Mouse (Mus musculus) CH12.LX (cell line): ENCODE measurements at regions not wholly inside any gene's neighbourhood (a gene's known extent, or its start where the extent isn't known, plus 50 kb on each side); places are given as distances from the start of the nearest gene placed in this dataset.

Experiments used
- DNase-seq: peaks from one replicate; pipeline ENCODE4 v3.0.0-alpha.2; 2013; ENCODE audit errors: extremely low read depth
- H3K27ac ChIP-seq: 2 replicates; pipeline ENCODE4 v1.5.1; 2012; ENCODE audit warnings: low read depth, mild to moderate bottlenecking, control low read depth, moderate library complexity; ENCODE audit not compliant: insufficient read depth
- H3K27me3 ChIP-seq: replicated peaks from 2 replicates; pipeline ENCODE3; 2012; ENCODE audit warnings: inconsistent platforms
- H3K36me3 ChIP-seq, 2 experiments: replicated peaks in 1 of 2; 2 replicates each; pipeline versions ENCODE3 to v1.6.1; 2012; ENCODE audit warnings: inconsistent platforms in 1 of 2, low read length in 1 of 2, mild to moderate bottlenecking in 1 of 2, mixed read lengths in 1 of 2, moderate library complexity in 1 of 2; ENCODE audit not compliant: control insufficient read depth in 1 of 2, insufficient read depth in 1 of 2
- H3K4me1 ChIP-seq, 2 experiments: 2 replicates each; pipeline ENCODE4 v1.6.1; 2012; ENCODE audit warnings: inconsistent platforms in 1 of 2, moderate library complexity in 1 of 2; ENCODE audit not compliant: insufficient read depth in 2 of 2, control insufficient read depth in 1 of 2
- H3K4me2 ChIP-seq: 2 replicates; pipeline ENCODE4 v1.6.1; 2012; ENCODE audit warnings: low read depth, mild to moderate bottlenecking, control low read depth; ENCODE audit not compliant: poor library complexity, insufficient read depth, severe bottlenecking
- H3K4me3 ChIP-seq, 3 experiments: fragments of 150-350 bp in 1 of 3; sonication (generic) in 1 of 3; replicated peaks in 1 of 3; 2 replicates each; pipeline versions ENCODE3 to v1.5.1; 2011 to 2012; ENCODE audit warnings: low read depth in 2 of 3, low read length in 2 of 3, mild to moderate bottlenecking in 2 of 3, moderate library complexity in 2 of 3, control low read depth in 1 of 3, improper control_type of control experiment in 1 of 3, inconsistent platforms in 1 of 3, mixed read lengths in 1 of 3; ENCODE audit not compliant: poor library complexity in 1 of 3
- H3K79me2 ChIP-seq: replicated peaks from 2 replicates; pipeline ENCODE4 v1.6.1; 2012; ENCODE audit warnings: mild to moderate bottlenecking, moderate library complexity; ENCODE audit not compliant: control insufficient read depth, poor library complexity, insufficient read depth, severe bottlenecking; ENCODE audit errors: extremely low read depth
- H3K9ac ChIP-seq: 2 replicates; pipeline ENCODE4 v1.6.1; 2012; ENCODE audit warnings: low read depth, mild to moderate bottlenecking, control low read depth, moderate library complexity; ENCODE audit not compliant: insufficient read depth
- H3K9me3 ChIP-seq: replicated peaks from 2 replicates; pipeline ENCODE3; 2012; ENCODE audit warnings: low read length, inconsistent platforms, mixed read lengths
- BHLHE40 ChIP-seq: IDR thresholded peaks from 2 replicates; pipeline ENCODE4 v1.6.1; 2011; ENCODE audit warnings: mild to moderate bottlenecking, low read depth, low read length, improper control_type of control experiment
- CHD1 ChIP-seq: IDR thresholded peaks from 2 replicates; pipeline ENCODE4 v1.6.1; 2012; ENCODE audit warnings: low read depth, low read length, improper control_type of control experiment, inconsistent platforms
- E2F4 ChIP-seq: IDR thresholded peaks from 2 replicates; pipeline ENCODE4 v1.6.1; 2011; ENCODE audit warnings: low read depth, low read length, improper control_type of control experiment; ENCODE audit not compliant: insufficient replicate concordance
- ETS1 ChIP-seq: conservative IDR thresholded peaks from 2 replicates; pipeline ENCODE4 v1.6.1; 2012; ENCODE audit warnings: low read depth, mild to moderate bottlenecking, inconsistent platforms, low read length, improper control_type of control experiment, moderate library complexity
- GABPA ChIP-seq: IDR thresholded peaks from 2 replicates; pipeline ENCODE4 v1.6.1; 2012; ENCODE audit warnings: low read depth, low read length, improper control_type of control experiment, inconsistent platforms; ENCODE audit not compliant: insufficient replicate concordance
- JUN ChIP-seq: IDR thresholded peaks from 2 replicates; pipeline ENCODE4 v1.6.1; 2011; ENCODE audit warnings: low read depth, mild to moderate bottlenecking, low read length, improper control_type of control experiment, moderate library complexity; ENCODE audit not compliant: insufficient read depth
- KAT2A ChIP-seq: IDR thresholded peaks from 2 replicates; pipeline ENCODE4 v1.6.1; 2012; ENCODE audit warnings: low read length, improper control_type of control experiment, inconsistent platforms; ENCODE audit not compliant: insufficient replicate concordance
- MAX ChIP-seq: IDR thresholded peaks from 2 replicates; pipeline ENCODE4 v1.6.1; 2011; ENCODE audit warnings: low read length, improper control_type of control experiment
- MAZ ChIP-seq: IDR thresholded peaks from 2 replicates; pipeline ENCODE4 v1.6.1; 2012; ENCODE audit warnings: low read depth, mild to moderate bottlenecking, inconsistent platforms, low read length, improper control_type of control experiment, moderate library complexity
- MYC ChIP-seq: IDR thresholded peaks from 2 replicates; pipeline ENCODE4 v1.6.1; 2011; ENCODE audit warnings: low read depth, mild to moderate bottlenecking, improper control_type of control experiment, low read length
- NELFE ChIP-seq: IDR thresholded peaks from 2 replicates; pipeline ENCODE4 v1.6.1; 2011; ENCODE audit warnings: low read depth, low read length, improper control_type of control experiment
- NRF1 ChIP-seq: IDR thresholded peaks from 2 replicates; pipeline ENCODE4 v1.6.1; 2014; ENCODE audit warnings: low read depth, mild to moderate bottlenecking, inconsistent platforms, low read length, improper control_type of control experiment, moderate library complexity
- PAX5 ChIP-seq: IDR thresholded peaks from 2 replicates; pipeline ENCODE4 v1.6.1; 2012; ENCODE audit warnings: low read length, inconsistent platforms, mixed read lengths
- POLR2A ChIP-seq: IDR thresholded peaks from 2 replicates; pipeline ENCODE4 v1.6.1; 2011; ENCODE audit warnings: low read depth, mild to moderate bottlenecking, improper control_type of control experiment, low read length
- RAD21 ChIP-seq: IDR thresholded peaks from 2 replicates; pipeline ENCODE4 v1.6.1; 2011; ENCODE audit warnings: low read depth, mild to moderate bottlenecking, low read length, improper control_type of control experiment, moderate library complexity
- RCOR1 ChIP-seq: conservative IDR thresholded peaks from 2 replicates; pipeline ENCODE4 v1.6.1; 2012; ENCODE audit warnings: low read depth, mild to moderate bottlenecking, inconsistent platforms, low read length, improper control_type of control experiment
- SIN3A ChIP-seq: IDR thresholded peaks from 2 replicates; pipeline ENCODE4 v1.6.1; 2012; ENCODE audit warnings: low read length, improper control_type of control experiment, inconsistent platforms
- SMC3 ChIP-seq: IDR thresholded peaks from 2 replicates; pipeline ENCODE4 v1.6.1; 2011; ENCODE audit warnings: low read depth, low read length, improper control_type of control experiment
- TCF12 ChIP-seq: IDR thresholded peaks from 2 replicates; pipeline ENCODE4 v1.6.1; 2014; ENCODE audit warnings: low read depth, mild to moderate bottlenecking, inconsistent platforms, low read length, improper control_type of control experiment
- UBTF ChIP-seq: IDR thresholded peaks from 2 replicates; pipeline ENCODE4 v1.6.1; 2012; ENCODE audit warnings: low read depth, mild to moderate bottlenecking, inconsistent platforms, low read length, improper control_type of control experiment, moderate library complexity
- USF2 ChIP-seq: conservative IDR thresholded peaks from 2 replicates; pipeline ENCODE4 v1.6.1; 2011; ENCODE audit warnings: low read depth, low read length, improper control_type of control experiment
- ZC3H11A ChIP-seq: IDR thresholded peaks from 2 replicates; pipeline ENCODE4 v1.6.1; 2012; ENCODE audit warnings: low read depth, mild to moderate bottlenecking, inconsistent platforms, low read length, improper control_type of control experiment
- ZKSCAN1 ChIP-seq: IDR thresholded peaks from 2 replicates; pipeline ENCODE4 v1.6.1; 2012; ENCODE audit warnings: low read depth, inconsistent platforms, low read length, improper control_type of control experiment, borderline replicate concordance
- dilution Hi-C: fragments of 300-500 bp; cut with MboI; formaldehyde crosslinking; loops from 2 replicates; pipeline ENCODE4 v1.14.3; 2020; ENCODE audit warnings: low sequenced_read_pairs; ENCODE audit not compliant: extremely low pct_unique_long_range_greater_than_20kb, extremely low pct_ligation_motif_present
- in situ Hi-C: fragments of 300-500 bp; cut with MboI; formaldehyde crosslinking; loops from 3 replicates; pipeline ENCODE4 v1.14.3; 2019; ENCODE audit warnings: low sequenced_read_pairs, low pct_ligation_motif_present, low pct_unique_long_range_greater_than_20kb, mixed read lengths

DNA sequence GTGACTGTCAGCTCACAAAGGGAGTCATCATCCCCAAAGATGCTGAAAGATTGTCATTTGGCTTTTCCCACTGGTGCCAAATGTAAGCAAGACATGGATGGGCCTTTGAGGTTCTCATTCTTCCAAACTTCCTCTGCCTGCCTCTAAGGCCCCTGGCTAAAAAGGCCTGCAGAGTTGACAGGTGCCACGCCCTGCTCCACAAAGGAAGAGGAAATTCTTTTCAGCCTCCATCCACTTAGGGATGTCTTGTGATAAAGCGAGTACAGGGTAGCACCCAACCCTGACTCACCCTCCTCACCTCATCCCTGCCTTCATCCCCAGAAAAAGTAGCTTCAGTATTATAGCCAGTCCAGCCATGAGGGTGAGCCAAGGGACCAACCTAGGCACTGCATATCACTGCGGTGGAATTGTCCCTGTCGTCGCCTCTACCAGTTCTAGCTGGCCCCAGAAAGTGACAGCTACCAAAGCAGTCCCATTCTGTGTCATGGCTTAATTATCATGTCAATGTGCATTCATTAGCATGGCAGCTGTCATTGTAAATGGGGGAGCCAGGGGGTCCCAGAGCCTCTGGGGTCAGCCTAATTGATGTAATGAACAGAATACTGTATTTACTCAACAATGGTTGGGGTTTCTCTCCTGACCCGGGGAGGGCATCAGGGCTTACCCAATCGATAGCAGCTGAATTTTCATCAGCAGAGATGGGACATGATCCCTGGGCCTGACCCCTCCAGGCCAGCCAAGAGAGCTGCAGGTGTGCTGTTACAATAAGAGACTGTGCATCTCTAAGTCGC is 104.5 kb upstream of the Tbx20 start:
- Histone ChIP-seq H3K36me3 (no peaks in the 10 kb centered on the region), H3K9me3 (no peaks in the 10 kb centered on the region), H3K79me2 (no peaks in the 10 kb centered on the region), H3K27me3 (no peaks in the 10 kb centered on the region), H3K4me3 (no peak overlapping the region), H3K9ac (no peak overlapping the region), H3K4me1 (peaks cover 0 to 18% of the 10 kb centered on the region in 2 experiments; a peak in 1 of 4 replicates), H3K4me2 (no peak overlapping the region), H3K27ac (no peak overlapping the region)
- in situ Hi-C loops (no loop called here), dilution Hi-C loops (no loop called here)
- TF ChIP-seq RCOR1, result no peak
- TF ChIP-seq TCF12, result no peak
- no peak for TF ChIP-seq USF2
- no peak for TF ChIP-seq CHD1
- TF ChIP-seq PAX5, result no peak
- no peak for TF ChIP-seq POLR2A
- no peak for TF ChIP-seq GABPA
- TF ChIP-seq KAT2A, result no peak
- TF ChIP-seq NRF1, result no peak
- TF ChIP-seq UBTF, result no peak
- no peak for TF ChIP-seq MAX
- DNase-seq, result no peak

DNA sequence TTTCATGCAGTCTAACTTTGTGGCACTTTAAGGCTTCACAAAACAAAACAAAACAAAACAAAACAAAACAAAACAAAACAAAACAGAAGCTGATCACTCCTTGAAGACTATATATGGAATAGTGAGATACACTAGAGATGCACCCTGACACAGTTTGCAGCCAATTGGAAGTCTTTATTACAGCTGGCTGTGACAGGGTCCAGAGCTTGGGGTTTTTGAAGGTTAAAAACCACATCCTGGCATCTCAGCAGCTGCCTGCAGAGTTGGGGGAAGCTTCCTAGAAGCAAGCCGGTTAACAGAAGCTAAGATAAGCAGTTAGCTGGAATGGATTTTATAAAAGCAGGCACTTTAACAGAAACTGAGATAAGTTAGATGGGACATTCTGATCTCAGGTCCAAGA is 105.6 kb upstream of the Tbx20 start:
- dilution Hi-C loops, result no loop called here
- in situ Hi-C loops, result no loop called here

More for the DNA sequence above, 105.6 kb upstream of the Tbx20 start:
- H3K4me2 ChIP-seq, result no peak overlapping the region
- no peak for TF ChIP-seq RCOR1
- no peak for TF ChIP-seq GABPA
- TF ChIP-seq RAD21, result no peak
- TF ChIP-seq SMC3, result no peak
- TF ChIP-seq USF2, result no peak
- no peak for TF ChIP-seq ETS1
- no peak for TF ChIP-seq E2F4
- TF ChIP-seq JUN, result no peak
- no peak for TF ChIP-seq MAZ
- no peak for TF ChIP-seq MAX
- no peak for TF ChIP-seq ZC3H11A
- TF ChIP-seq BHLHE40, result no peak
- no peak for TF ChIP-seq NRF1
- no peak for TF ChIP-seq NELFE
- TF ChIP-seq SIN3A, result no peak
- TF ChIP-seq MYC, result no peak
- no peak for TF ChIP-seq ZKSCAN1
- no peak for TF ChIP-seq KAT2A
- no peaks in the 10 kb centered on the region for H3K36me3 ChIP-seq
- H3K9ac ChIP-seq, result no peak overlapping the region
- H3K27me3 ChIP-seq, result no peaks in the 10 kb centered on the region
- H3K9me3 ChIP-seq, result no peaks in the 10 kb centered on the region
- no peak overlapping the region for H3K4me3 ChIP-seq
- DNase-seq, result peak; percentile 33
- no peak overlapping the region for H3K27ac ChIP-seq
- peaks cover 0 to 18% of the 10 kb centered on the region in 2 experiments; a peak in 1 of 4 replicates for H3K4me1 ChIP-seq
- no peaks in the 10 kb centered on the region for H3K79me2 ChIP-seq
